ENCODE assay signal across 20 mouse cellular contexts in the genomic region with DNA sequence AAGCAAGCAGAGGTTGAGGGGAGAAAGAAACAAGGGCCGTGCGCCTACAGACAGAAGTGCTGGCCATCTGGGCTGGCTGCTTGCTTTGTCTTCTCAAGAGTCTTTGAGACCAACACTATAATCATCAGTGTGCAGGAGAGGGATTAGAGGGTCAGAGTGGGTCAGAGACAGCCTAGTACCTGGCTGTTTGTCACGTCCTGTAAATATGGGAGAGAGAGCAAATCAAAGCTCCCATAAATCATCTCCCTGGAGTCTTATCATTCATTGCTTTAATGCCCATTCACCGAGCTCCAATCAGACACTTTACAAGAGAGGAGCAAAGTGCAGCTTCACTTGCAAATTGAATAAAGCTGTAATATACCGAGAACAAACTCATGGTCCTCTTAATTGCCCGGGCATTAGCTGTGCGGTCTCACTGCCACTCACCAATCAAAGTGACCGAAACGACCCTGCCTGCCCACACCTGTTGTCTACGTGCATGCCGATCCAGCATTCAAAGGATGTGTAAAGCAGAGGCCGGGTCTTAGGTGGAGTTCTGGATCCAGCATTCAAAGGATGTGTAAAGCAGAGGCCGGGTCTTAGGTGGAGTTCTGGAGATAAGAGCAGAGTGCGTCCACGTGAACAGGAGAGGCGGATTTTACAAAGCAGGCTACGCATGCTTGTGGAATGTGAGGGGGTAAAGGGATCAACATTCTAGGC. TPM values are rescaled to one million over a fixed set of nuclear protein-coding genes. Genes with fewer than 3 reads are reported as not detected.
DNase-seq lines count a peak whose midpoint lies in the region; ATAC-seq and TF ChIP-seq lines count a peak whose summit lies in the region.
"Had no signal": no experiment of that assay in that cellular context is flagged by ENCODE, and none has a peak within 500 bp of the region (broad histone marks: within the 10 kb centered on the region; RNA-seq: fewer than 3 reads in every experiment).

No protein-coding gene starts in this region.

- no peaks in the 10 kb centered on the region for H3K36me3 ChIP-seq in heart, embryonic 13.5 days
- no peaks in the 10 kb centered on the region for H3K36me3 ChIP-seq in lung, postnatal 0 days (ENCODE audit: insufficient read depth, low read length)
- H3K36me3 ChIP-seq in limb, embryonic 15.5 days, result no peaks in the 10 kb centered on the region
- no peaks in the 10 kb centered on the region for H3K36me3 ChIP-seq in midbrain, embryonic 14.5 days (ENCODE audit: control insufficient read depth, insufficient read depth, low read length)
- H3K36me3 ChIP-seq: hindbrain, embryonic 13.5 days; neural tube, embryonic 13.5 days had no signal

- no peak for TF ChIP-seq EP300 in lung, postnatal 0 days (IDR thresholded peaks at IDR 0.05)

- 52% methylated on average over 17 of the region's 17 CpGs for WGBS in heart, embryonic 13.5 days
- 50% methylated on average over 17 of the region's 17 CpGs for WGBS in lung, postnatal 0 days
- WGBS in lung, adult 2 months, result 54% methylated on average over 17 of the region's 17 CpGs
- 32% methylated on average over 17 of the region's 17 CpGs for WGBS in limb, embryonic 15.5 days
- 66% methylated on average over 17 of the region's 17 CpGs for WGBS in midbrain, embryonic 14.5 days

- no peak for TF ChIP-seq POLR2A in lung, adult 2 months (IDR thresholded peaks at IDR 0.05; ENCODE audit: borderline replicate concordance, extremely low read depth, low read depth, low read length)

- H3K4me2 ChIP-seq in heart, embryonic 13.5 days, result peak overlapping the region; percentile 41
- H3K4me2 ChIP-seq in lung, postnatal 0 days (replicated peaks; ENCODE audit: low read depth, low read length), result no peak overlapping the region
- H3K4me2 ChIP-seq in limb, embryonic 15.5 days, result 0 out of 2 replicates have a peak overlapping the region, but pooled peaks have one; percentile 10
- no peak overlapping the region for H3K4me2 ChIP-seq in midbrain, embryonic 14.5 days (ENCODE audit: low read length)
- H3K4me2 ChIP-seq: hindbrain, embryonic 13.5 days; midbrain, embryonic 11.5 days; neural tube, embryonic 13.5 days had no signal

- TF ChIP-seq CTCF in lung, postnatal 0 days (IDR thresholded peaks at IDR 0.05), result no peak
- TF ChIP-seq CTCF in lung, adult 2 months (IDR thresholded peaks at IDR 0.05; ENCODE audit: insufficient read depth, low read length), result no peak

- peaks cover 33% of the 10 kb centered on the region for H3K4me1 ChIP-seq in heart, embryonic 13.5 days
- no peaks in the 10 kb centered on the region for H3K4me1 ChIP-seq in lung, postnatal 0 days (ENCODE audit: insufficient read depth, low read depth, low read length)
- no peaks in the 10 kb centered on the region; the same call in 1 of the 2 replicates for H3K4me1 ChIP-seq in lung, adult 2 months (ENCODE audit: control insufficient read depth, insufficient read depth, low read length)
- peaks cover 5% of the 10 kb centered on the region; the same call in 1 of the 2 replicates for H3K4me1 ChIP-seq in limb, embryonic 15.5 days
- H3K4me1 ChIP-seq in midbrain, embryonic 14.5 days (ENCODE audit: control insufficient read depth, insufficient read depth, low read length), result no peaks in the 10 kb centered on the region

- H3K27me3 ChIP-seq in heart, embryonic 13.5 days (replicated peaks), result no peaks in the 10 kb centered on the region
- H3K27me3 ChIP-seq in lung, postnatal 0 days (replicated peaks; ENCODE audit: insufficient read depth, low read length), result no peaks in the 10 kb centered on the region
- no peaks in the 10 kb centered on the region for H3K27me3 ChIP-seq in limb, embryonic 15.5 days
- no peaks in the 10 kb centered on the region for H3K27me3 ChIP-seq in midbrain, embryonic 14.5 days (ENCODE audit: control insufficient read depth, insufficient read depth, low read length)
- H3K27me3 ChIP-seq: hindbrain, embryonic 13.5 days; neural tube, embryonic 13.5 days had no signal

- H3K9ac ChIP-seq in heart, embryonic 13.5 days, result no peak overlapping the region
- H3K9ac ChIP-seq in lung, postnatal 0 days (replicated peaks; ENCODE audit: low read depth), result no peak overlapping the region
- H3K9ac ChIP-seq in limb, embryonic 15.5 days, result no peak overlapping the region
- no peak overlapping the region for H3K9ac ChIP-seq in midbrain, embryonic 14.5 days (replicated peaks; ENCODE audit: low read length)
- H3K9ac ChIP-seq: hindbrain, embryonic 13.5 days; liver, embryonic 14.5 days; neural tube, embryonic 13.5 days had no signal

- DNase-seq in heart, adult 8-10 months (ENCODE audit: low spot score), result no peak
- DNase-seq in lung, postnatal 0 days (ENCODE audit: low spot score), result peak; percentile 35
- no peak for DNase-seq in lung, adult 2 months
- no peak for DNase-seq in layer of hippocampus, postnatal 36 days
- DNase-seq in midbrain, embryonic 14.5 days, result no peak
- DNase-seq: adrenal gland, postnatal 36 days; B cell, adult 2 months; cerebellum, adult 2 months; kidney, adult 9 months; kidney, postnatal 4 days; lung, postnatal 36 days; right cerebral cortex, postnatal 25 days; thymus, postnatal 4 days had no signal

- no peaks in the 10 kb centered on the region for H3K9me3 ChIP-seq in heart, embryonic 13.5 days
- H3K9me3 ChIP-seq in lung, postnatal 0 days (ENCODE audit: low read length), result no peaks in the 10 kb centered on the region
- no peaks in the 10 kb centered on the region for H3K9me3 ChIP-seq in limb, embryonic 15.5 days
- H3K9me3 ChIP-seq in midbrain, embryonic 14.5 days (ENCODE audit: control insufficient read depth, low read length), result no peaks in the 10 kb centered on the region
- H3K9me3 ChIP-seq: hindbrain, embryonic 13.5 days; neural tube, embryonic 13.5 days had no signal

- 0 out of 2 replicates have a peak overlapping the region, but pooled peaks have one; percentile 13 for H3K4me3 ChIP-seq in heart, embryonic 13.5 days
- H3K4me3 ChIP-seq in lung, postnatal 0 days (ENCODE audit: low read depth, low read length), result no peak overlapping the region
- no peak overlapping the region for H3K4me3 ChIP-seq in lung, adult 2 months (replicated peaks; ENCODE audit: extremely low read depth, low read depth, low read length)
- no peak overlapping the region for H3K4me3 ChIP-seq in limb, embryonic 15.5 days
- no peak overlapping the region for H3K4me3 ChIP-seq in midbrain, embryonic 14.5 days (replicated peaks; ENCODE audit: low read depth, low read length)
- H3K4me3 ChIP-seq: hindbrain, embryonic 13.5 days; neural tube, embryonic 13.5 days had no signal

- H3K27ac ChIP-seq in heart, embryonic 13.5 days (replicated peaks), result no peak overlapping the region
- H3K27ac ChIP-seq in lung, postnatal 0 days (ENCODE audit: low read length), result no peak overlapping the region
- H3K27ac ChIP-seq in limb, embryonic 15.5 days, result no peak overlapping the region
- H3K27ac ChIP-seq in midbrain, embryonic 14.5 days (replicated peaks; ENCODE audit: low read depth, low read length), result no peak overlapping the region
- H3K27ac ChIP-seq: hindbrain, embryonic 13.5 days; liver, embryonic 14.5 days; neural tube, embryonic 13.5 days had no signal

- ATAC-seq in heart, embryonic 13.5 days (ENCODE audit: extremely low read depth, insufficient number of reproducible peaks, low FRiP score, low TSS enrichment), result no peak
- peak; percentile 30; the same call in 1 of the 2 replicates for ATAC-seq in lung, postnatal 0 days
- ATAC-seq in limb, embryonic 15.5 days (ENCODE audit: insufficient number of reproducible peaks, low FRiP score, low TSS enrichment, low read depth), result no peak
- ATAC-seq in midbrain, embryonic 14.5 days (ENCODE audit: low FRiP score, low TSS enrichment), result no peak
- ATAC-seq: forebrain, embryonic 16.5 days had no signal

RNA-seq across cellular contexts. Expression of gene Slc38a1, which starts 15.0 kb away (rescaled TPM):
- 69.7 and 70.4 TPM in 2 replicates for polyA plus RNA-seq in heart, embryonic 13.5 days (2015; fragmentation: Nextera tagmentation; extraction: Ambion mirVana)
- total RNA-seq in heart, adult 8-10 months (2022), result 1 to 10 TPM; 3.5 to 7.9 (median 6.1) TPM
- 13.5 and 14.5 TPM in 2 replicates for polyA plus RNA-seq in lung, postnatal 0 days (2015; fragmentation: Nextera tagmentation; extraction: Ambion mirVana)
- polyA plus RNA-seq in lung, adult 2 months (2012; rRNA removed), result 17.6 and 19.9 TPM in 2 replicates
- polyA plus RNA-seq in limb, embryonic 15.5 days (2015; fragmentation: Nextera tagmentation; extraction: Ambion mirVana), result 48.0 and 54.0 TPM in 2 replicates
- total RNA-seq in layer of hippocampus, postnatal 36 days (2021), result 10 to 100 TPM; 78.3 to 79.3 TPM
- 147 and 150 TPM in 2 replicates for polyA plus RNA-seq in midbrain, embryonic 14.5 days (2014; fragmentation: Nextera tagmentation; extraction: Ambion mirVana)

RNA-seq across cellular contexts. Expression of gene Slc38a2, which starts 41.8 kb away (rescaled TPM):
- 115 and 119 TPM in 2 replicates for polyA plus RNA-seq in heart, embryonic 13.5 days (2015; fragmentation: Nextera tagmentation; extraction: Ambion mirVana)
- total RNA-seq in heart, adult 8-10 months (2022), result 100 to 1,000 TPM in 2 of 4 experiments, 10 to 100 TPM in 2; 90.5 to 215 (median 150) TPM
- 66.6 and 75.3 TPM in 2 replicates for polyA plus RNA-seq in lung, postnatal 0 days (2015; fragmentation: Nextera tagmentation; extraction: Ambion mirVana)
- polyA plus RNA-seq in lung, adult 2 months (2012; rRNA removed), result 23.0 and 37.9 TPM in 2 replicates
- 116 and 117 TPM in 2 replicates for polyA plus RNA-seq in limb, embryonic 15.5 days (2015; fragmentation: Nextera tagmentation; extraction: Ambion mirVana)
- total RNA-seq in layer of hippocampus, postnatal 36 days (2021), result 10 to 100 TPM; 80.4 to 90.3 TPM
- polyA plus RNA-seq in midbrain, embryonic 14.5 days (2014; fragmentation: Nextera tagmentation; extraction: Ambion mirVana), result 131 and 159 TPM in 2 replicates

Comparison
In these comparisons a context has a peak if more than half of its experiments do, and no peak if none do; other contexts are left out.
1. H3K4me2 ChIP-seq: peak in heart, embryonic 13.5 days (single experiment) and limb, embryonic 15.5 days (single experiment); none in lung, postnatal 0 days (single experiment) and midbrain, embryonic 14.5 days (single experiment).